Mouse (Mus musculus): Measurements from ENCODE around the gene Paqr9. TPM values are rescaled to one million over a fixed set of nuclear protein-coding genes. Genes with fewer than 3 reads are reported as not detected.

Paqr9 gene
- 2.1 and 2.4 TPM in 2 replicates for polyA plus RNA-seq (2015; fragmentation: Nextera tagmentation; extraction: Ambion mirVana)

DNA sequence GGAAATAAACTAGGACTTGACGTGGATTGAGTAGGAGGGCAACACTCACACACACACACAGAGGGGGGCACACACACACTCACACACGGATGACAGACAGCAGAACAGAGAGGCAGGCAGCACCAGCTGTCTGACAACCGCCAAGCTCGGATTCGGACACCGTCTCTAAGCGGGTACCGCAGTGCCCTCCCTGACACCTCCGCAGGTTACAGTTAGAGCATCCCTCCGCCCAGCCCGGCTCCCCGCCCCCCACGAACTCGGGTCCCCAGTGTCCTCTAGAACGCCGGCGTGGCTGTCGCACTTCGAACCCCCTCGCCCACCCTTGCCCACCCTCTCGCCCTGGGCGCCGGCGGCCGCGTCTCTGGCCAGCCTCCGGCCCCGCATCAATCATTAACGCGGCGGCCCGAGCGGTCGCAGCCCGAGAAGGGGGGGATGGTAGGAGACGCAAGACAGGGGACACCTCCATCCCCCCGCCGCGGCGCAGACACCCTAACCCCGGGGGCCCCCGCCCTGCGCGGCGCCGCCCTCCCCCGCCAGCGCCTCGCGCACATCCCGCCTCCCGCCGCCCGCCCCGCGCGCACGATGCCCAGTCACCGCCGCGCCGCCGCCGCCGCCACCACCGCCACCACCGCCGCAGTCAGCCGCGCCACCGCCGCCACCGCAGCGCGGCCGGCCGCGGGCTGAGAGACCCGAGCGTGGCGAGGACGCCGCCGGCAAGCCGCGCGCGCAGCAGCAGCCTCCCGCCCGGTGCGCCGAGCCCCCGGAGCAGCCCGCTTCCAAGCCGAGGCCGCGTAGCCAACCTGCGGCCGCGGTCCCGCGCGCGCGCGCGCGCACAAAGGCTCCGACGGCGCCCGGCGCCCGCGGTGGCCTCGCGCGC, at the start of gene Paqr9:
Gene Paqr9 (plus strand): TSS at position 599 of the 877 bp plus-strand sequence.

DNA sequence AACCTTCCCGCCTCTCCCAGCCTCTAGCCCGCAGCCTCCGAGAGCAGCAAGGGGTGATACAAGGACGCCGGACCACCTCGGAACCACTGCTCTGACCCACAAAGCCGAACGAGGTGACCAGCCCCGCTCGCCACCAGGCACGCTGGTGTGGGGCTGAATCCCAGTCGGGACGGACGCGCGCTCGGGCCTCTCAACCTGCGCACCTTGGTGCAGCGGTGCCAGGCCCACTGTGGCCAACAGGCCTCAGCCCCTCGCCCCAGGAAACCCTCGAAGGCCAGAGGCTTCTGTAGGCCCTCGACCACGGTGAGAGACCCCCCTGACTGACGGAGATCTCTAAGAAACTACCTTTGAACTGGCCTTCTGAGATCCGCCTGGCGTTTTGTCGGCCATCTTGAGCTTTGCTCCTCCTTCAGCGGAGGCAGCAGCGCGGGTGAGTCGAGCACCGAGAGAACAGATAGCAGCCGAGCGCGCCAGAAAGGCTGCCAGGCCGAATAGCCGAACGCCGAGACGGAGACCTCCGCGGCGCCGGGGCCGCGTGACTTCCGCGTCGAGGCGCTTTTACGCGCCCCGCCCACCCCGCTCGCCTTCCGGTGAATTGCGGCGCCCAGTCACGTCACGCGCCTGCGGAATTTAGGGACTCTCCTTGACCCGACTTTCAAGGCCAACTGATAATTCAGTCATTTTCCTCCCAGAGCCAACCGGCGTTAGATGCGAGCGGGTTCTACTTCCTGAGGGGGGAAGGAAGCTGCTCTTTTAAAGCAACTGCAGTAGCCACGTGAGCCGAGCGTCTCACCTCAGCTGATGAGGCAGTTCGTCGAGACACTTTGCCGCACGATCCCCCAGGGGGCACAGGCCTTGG, 47.8 kb upstream of the Paqr9 start, which contains the start of gene U2surp:
Gene U2surp (minus strand): TSS at position 525 of the 859 bp plus-strand sequence.

Other genes starting within 250 kb of the Paqr9 start
- 6.9 and 13.4 TPM in 2 replicates for gene Chst2, start 152.9 kb upstream of the Paqr9 start, polyA plus RNA-seq (2015; fragmentation: Nextera tagmentation; extraction: Ambion mirVana)
- 78.7 and 97.3 TPM in 2 replicates for gene U2surp, start 47.7 kb upstream of the Paqr9 start, polyA plus RNA-seq (2015; fragmentation: Nextera tagmentation; extraction: Ambion mirVana)
- 1.9 and 2.6 TPM in 2 replicates for gene Pcolce2, start 77.9 kb downstream of the Paqr9 start, polyA plus RNA-seq (2015; fragmentation: Nextera tagmentation; extraction: Ambion mirVana)
- 1.8 and 2.0 TPM in 2 replicates for gene Trpc1, start 190.7 kb downstream of the Paqr9 start, polyA plus RNA-seq (2015; fragmentation: Nextera tagmentation; extraction: Ambion mirVana)

All from adrenal gland, postnatal 0 days (tissue).